Mouse (Mus musculus) right cerebral cortex, adult 18-20 months (tissue): ENCODE data around the gene Nkiras1.
"Not testable (repeated sequence)": the region's sequence is repeated elsewhere in the genome, so short reads cannot be mapped to it uniquely, and the experiment has no call there.

Source experiments
- DNase-seq: peaks from one replicate; pipeline ENCODE4 v3.0.0; 2022; ENCODE audit warnings: mixed read lengths

The Nkiras1 gene

GRCm38 (mm10) chr14:18270529-18271441 lies at the start of gene Nkiras1, which contains the start of gene Rpl15:
Gene Nkiras1, plus strand, starts transcription at chr14:18271136.
Gene Rpl15, minus strand, starts transcription at chr14:18271391.
- DNase-seq: peak; percentile 100

- DNase-seq: no peak
Observed at GRCm38 (mm10) chr14:18221977-18222376, 49.0 kb upstream of the Nkiras1 start.

GRCm38 (mm10) chr14:18225431-18225830 lies 45.5 kb upstream of the Nkiras1 start:
- DNase-seq: not testable (repeated sequence)

- not testable (repeated sequence) for DNase-seq
Observed at GRCm38 (mm10) chr14:18226181-18226580, 44.8 kb upstream of the Nkiras1 start.

- DNase-seq: not testable (repeated sequence)
Observed at GRCm38 (mm10) chr14:18229751-18230150, 41.2 kb upstream of the Nkiras1 start.

GRCm38 (mm10) chr14:18231866-18232265 lies 39.1 kb upstream of the Nkiras1 start:
- not testable (repeated sequence) for DNase-seq

- DNase-seq: no peak
Observed at GRCm38 (mm10) chr14:18233076-18233475, 37.9 kb upstream of the Nkiras1 start.

GRCm38 (mm10) chr14:18233981-18234960 lies 36.7 kb upstream of the Nkiras1 start:
- no peak for DNase-seq

- DNase-seq: not testable (repeated sequence)
Observed at GRCm38 (mm10) chr14:18236496-18237235, 34.3 kb upstream of the Nkiras1 start.

- DNase-seq: no peak
Observed at GRCm38 (mm10) chr14:18237381-18237780, 33.6 kb upstream of the Nkiras1 start.

GRCm38 (mm10) chr14:18238131-18238749 lies 32.7 kb upstream of the Nkiras1 start:
- DNase-seq: peak; percentile 97

GRCm38 (mm10) chr14:18238750-18239731 lies 31.9 kb upstream of the Nkiras1 start, which contains the start of gene Nr1d2:
Gene Nr1d2, minus strand, starts transcription at chr14:18239127.
- peak; percentile 98 for DNase-seq

- no peak for DNase-seq
Observed at GRCm38 (mm10) chr14:18240132-18240531, 30.8 kb upstream of the Nkiras1 start.

GRCm38 (mm10) chr14:18241786-18242185 lies 29.1 kb upstream of the Nkiras1 start:
- DNase-seq: no peak

GRCm38 (mm10) chr14:18242638-18243130 lies 28.3 kb upstream of the Nkiras1 start:
- no peak for DNase-seq

- DNase-seq: no peak
Observed at GRCm38 (mm10) chr14:18261203-18261602, 9.7 kb upstream of the Nkiras1 start.

- peak; percentile 51 for DNase-seq
Observed at GRCm38 (mm10) chr14:18263427-18263826, 7.5 kb upstream of the Nkiras1 start.

- DNase-seq: not testable (repeated sequence)
Observed at GRCm38 (mm10) chr14:18269947-18270528, 898 bp upstream of the Nkiras1 start.

GRCm38 (mm10) chr14:18271666-18272065 lies 730 bp downstream of the Nkiras1 start:
- DNase-seq: no peak

GRCm38 (mm10) chr14:18274526-18274925 lies 3.6 kb downstream of the Nkiras1 start:
- DNase-seq: no peak
